Mouse (Mus musculus) myocyte (in vitro differentiated cells): ENCODE results near the gene Ndufaf2.

Experiments
- E2F4 ChIP-seq: IDR thresholded peaks from one replicate; pipeline ENCODE4 v1.6.1; 2011; ENCODE audit warnings: mild to moderate bottlenecking, control low read depth, moderate library complexity; ENCODE audit not compliant: insufficient read depth
- MYOD1 ChIP-seq, 3 experiments: IDR thresholded peaks; one replicate each; pipeline ENCODE4 v1.6.1; 2011; ENCODE audit warnings: control low read depth in 2 of 3, low read depth in 2 of 3, mild to moderate bottlenecking in 2 of 3, moderate library complexity in 1 of 3; ENCODE audit not compliant: insufficient read length in 2 of 3, control insufficient read depth in 1 of 3
- POLR2A ChIP-seq: IDR thresholded peaks from one replicate; pipeline ENCODE4 v1.6.1; 2011; ENCODE audit warnings: low read depth, mild to moderate bottlenecking, control low read depth, moderate library complexity; ENCODE audit not compliant: insufficient read length
- POLR2AphosphoS2 ChIP-seq: IDR thresholded peaks from one replicate; pipeline ENCODE4 v1.6.1; 2011; ENCODE audit warnings: low read depth, control low read depth; ENCODE audit not compliant: insufficient read length
- TCF12 ChIP-seq: IDR thresholded peaks from one replicate; pipeline ENCODE4 v1.6.1; 2011; ENCODE audit warnings: mild to moderate bottlenecking, control low read depth; ENCODE audit not compliant: poor library complexity, insufficient read depth, severe bottlenecking
- USF1 ChIP-seq: IDR thresholded peaks from one replicate; pipeline ENCODE4 v1.6.1; 2011; ENCODE audit warnings: low read depth, mild to moderate bottlenecking, control low read depth, moderate library complexity

- no peak for TF ChIP-seq POLR2A
- no peak for TF ChIP-seq POLR2AphosphoS2
- no peak for TF ChIP-seq E2F4
- TF ChIP-seq USF1 = no peak
- TF ChIP-seq MYOD1 (IDR thresholded peaks at IDR 0.05; ENCODE audit: control insufficient read depth in 1 of 3, insufficient read length in 2 of 3, low read depth in 2 of 3) = no peak
- TF ChIP-seq TCF12 = no peak
These were observed 112.8 kb downstream of the Ndufaf2 start for GRCm38 (mm10) chr13:108045646-108046045.
